Mouse (Mus musculus): ENCODE measurements around the gene Dusp3. TPM values are rescaled to one million over a fixed set of nuclear protein-coding genes. Genes with fewer than 3 reads are reported as not detected.

The Dusp3 gene
- polyA plus RNA-seq (2012; rRNA removed): 12.3 and 19.7 TPM in 2 replicates

GRCm38 (mm10) chr11:101986913-101987312 lies at the start of gene Dusp3:
Gene Dusp3, minus strand, starts transcription at chr11:101987013.
- Histone ChIP-seq H3K36me3 (ENCODE audit: control insufficient read depth, insufficient read depth, low read length) (no peaks in the 10 kb centered on the region), H3K4me1 (replicated peaks; ENCODE audit: control insufficient read depth, insufficient read depth, low read length) (0 out of 2 replicates have a peak, but pooled peaks cover 3% of the 10 kb centered on the region), H3K27ac (ENCODE audit: control insufficient read depth, insufficient read depth, low read length) (no peak within 1 kb of the TSS), H3K27me3 (ENCODE audit: control insufficient read depth, insufficient read depth, low read length) (peaks cover 8% of the 10 kb centered on the region; the same call in 1 of the 2 replicates), H3K4me3 (ENCODE audit: control insufficient read depth, insufficient read depth, low read length) (no peak within 1 kb of the TSS)
- no peak for DNase-seq
- 93% methylated on average over 3 of the region's 3 CpGs for WGBS
- no peak for TF ChIP-seq CTCF (IDR thresholded peaks at IDR 0.05; ENCODE audit: borderline replicate concordance, control insufficient read depth, extremely low read depth, insufficient read depth, low read length, poor library complexity)
- no peak for TF ChIP-seq POLR2A (IDR thresholded peaks at IDR 0.05; ENCODE audit: control insufficient read depth, extremely low read depth, insufficient read depth, low read length, poor library complexity)

- DNase-seq: no peak
- Histone ChIP-seq H3K27ac (ENCODE audit: control insufficient read depth, insufficient read depth, low read length) (no peak overlapping the region), H3K36me3 (ENCODE audit: control insufficient read depth, insufficient read depth, low read length) (no peaks in the 10 kb centered on the region), H3K4me3 (ENCODE audit: control insufficient read depth, insufficient read depth, low read length) (no peak overlapping the region), H3K27me3 (ENCODE audit: control insufficient read depth, insufficient read depth, low read length) (no peaks in the 10 kb centered on the region), H3K4me1 (replicated peaks; ENCODE audit: control insufficient read depth, insufficient read depth, low read length) (no peaks in the 10 kb centered on the region)
- 93% methylated on average over 7 of the region's 7 CpGs for WGBS
- TF ChIP-seq CTCF (IDR thresholded peaks at IDR 0.05; ENCODE audit: borderline replicate concordance, control insufficient read depth, extremely low read depth, insufficient read depth, low read length, poor library complexity) (no peak), POLR2A (IDR thresholded peaks at IDR 0.05; ENCODE audit: control insufficient read depth, extremely low read depth, insufficient read depth, low read length, poor library complexity) (no peak)
Observed at GRCm38 (mm10) chr11:102036336-102036735, 49.5 kb upstream of the Dusp3 start.

GRCm38 (mm10) chr11:102035456-102035960 lies 48.7 kb upstream of the Dusp3 start:
- WGBS: 96% methylated on average over 5 of the region's 5 CpGs
- Histone ChIP-seq H3K27ac (ENCODE audit: control insufficient read depth, insufficient read depth, low read length) (no peak overlapping the region), H3K36me3 (ENCODE audit: control insufficient read depth, insufficient read depth, low read length) (no peaks in the 10 kb centered on the region), H3K4me3 (ENCODE audit: control insufficient read depth, insufficient read depth, low read length) (no peak overlapping the region), H3K27me3 (ENCODE audit: control insufficient read depth, insufficient read depth, low read length) (no peaks in the 10 kb centered on the region), H3K4me1 (replicated peaks; ENCODE audit: control insufficient read depth, insufficient read depth, low read length) (no peaks in the 10 kb centered on the region)
- TF ChIP-seq CTCF (IDR thresholded peaks at IDR 0.05; ENCODE audit: borderline replicate concordance, control insufficient read depth, extremely low read depth, insufficient read depth, low read length, poor library complexity) (no peak), POLR2A (IDR thresholded peaks at IDR 0.05; ENCODE audit: control insufficient read depth, extremely low read depth, insufficient read depth, low read length, poor library complexity) (no peak)
- no peak for DNase-seq

GRCm38 (mm10) chr11:102034887-102035286 lies 48.1 kb upstream of the Dusp3 start:
- no peaks in the 10 kb centered on the region for H3K36me3 ChIP-seq (ENCODE audit: control insufficient read depth, insufficient read depth, low read length)
- 94% methylated on average over 8 of the region's 8 CpGs for WGBS
- no peaks in the 10 kb centered on the region for H3K4me1 ChIP-seq (replicated peaks; ENCODE audit: control insufficient read depth, insufficient read depth, low read length)
- no peaks in the 10 kb centered on the region for H3K27me3 ChIP-seq (ENCODE audit: control insufficient read depth, insufficient read depth, low read length)
- TF ChIP-seq CTCF (IDR thresholded peaks at IDR 0.05; ENCODE audit: borderline replicate concordance, control insufficient read depth, extremely low read depth, insufficient read depth, low read length, poor library complexity): no peak
- TF ChIP-seq POLR2A (IDR thresholded peaks at IDR 0.05; ENCODE audit: control insufficient read depth, extremely low read depth, insufficient read depth, low read length, poor library complexity): no peak
- no peak for DNase-seq
- H3K27ac ChIP-seq (ENCODE audit: control insufficient read depth, insufficient read depth, low read length): no peak overlapping the region
- no peak overlapping the region for H3K4me3 ChIP-seq (ENCODE audit: control insufficient read depth, insufficient read depth, low read length)

- WGBS: 94% methylated on average over 12 of the region's 12 CpGs
Observed at GRCm38 (mm10) chr11:102033055-102033591, 46.3 kb upstream of the Dusp3 start.

DNA sequence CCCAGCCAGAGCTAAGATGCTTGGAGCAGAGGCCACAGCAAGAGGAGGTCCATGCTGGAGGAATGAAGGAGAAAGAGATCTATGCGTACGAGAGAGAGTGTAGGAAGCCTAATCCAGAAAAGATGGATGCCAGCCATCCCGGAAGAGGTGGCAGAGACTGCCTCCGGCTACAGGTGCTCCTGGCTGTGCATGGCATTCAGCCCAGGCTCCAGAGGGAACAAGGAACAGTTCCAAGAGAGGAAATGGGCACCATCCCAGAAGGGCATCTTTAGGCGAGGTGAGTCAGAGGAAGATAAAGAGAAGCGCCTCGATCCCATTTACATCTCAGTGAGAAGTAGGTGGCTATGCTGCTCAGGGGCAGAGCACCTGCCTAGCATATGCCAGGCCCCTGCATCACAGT lies 44.3 kb upstream of the Dusp3 start:
- no peak for DNase-seq
- Histone ChIP-seq H3K27ac (ENCODE audit: control insufficient read depth, insufficient read depth, low read length) (no peak overlapping the region), H3K4me1 (replicated peaks; ENCODE audit: control insufficient read depth, insufficient read depth, low read length) (peaks cover 3% of the 10 kb centered on the region; the same call in 1 of the 2 replicates), H3K36me3 (ENCODE audit: control insufficient read depth, insufficient read depth, low read length) (no peaks in the 10 kb centered on the region), H3K4me3 (ENCODE audit: control insufficient read depth, insufficient read depth, low read length) (no peak overlapping the region), H3K27me3 (ENCODE audit: control insufficient read depth, insufficient read depth, low read length) (peaks cover 2% of the 10 kb centered on the region; the same call in 1 of the 2 replicates)
- 91% methylated on average over 7 of the region's 7 CpGs for WGBS
- no peak for TF ChIP-seq CTCF (IDR thresholded peaks at IDR 0.05; ENCODE audit: borderline replicate concordance, control insufficient read depth, extremely low read depth, insufficient read depth, low read length, poor library complexity)

More at GRCm38 (mm10) chr11:102033055-102033591, 46.3 kb upstream of the Dusp3 start:
- H3K4me3 ChIP-seq (ENCODE audit: control insufficient read depth, insufficient read depth, low read length): no peak overlapping the region
- DNase-seq: no peak
- no peaks in the 10 kb centered on the region for H3K4me1 ChIP-seq (replicated peaks; ENCODE audit: control insufficient read depth, insufficient read depth, low read length)
- H3K27ac ChIP-seq (ENCODE audit: control insufficient read depth, insufficient read depth, low read length): no peak overlapping the region
- TF ChIP-seq CTCF (IDR thresholded peaks at IDR 0.05; ENCODE audit: borderline replicate concordance, control insufficient read depth, extremely low read depth, insufficient read depth, low read length, poor library complexity) (no peak), POLR2A (IDR thresholded peaks at IDR 0.05; ENCODE audit: control insufficient read depth, extremely low read depth, insufficient read depth, low read length, poor library complexity) (no peak)
- no peaks in the 10 kb centered on the region for H3K36me3 ChIP-seq (ENCODE audit: control insufficient read depth, insufficient read depth, low read length)
- H3K27me3 ChIP-seq (ENCODE audit: control insufficient read depth, insufficient read depth, low read length): no peaks in the 10 kb centered on the region; the same call in 1 of the 2 replicates
